Mouse (Mus musculus): ENCODE data around the gene Col19a1. TPM values are rescaled to one million over a fixed set of nuclear protein-coding genes. Genes with fewer than 3 reads are reported as not detected.

Col19a1 gene
- polyA plus RNA-seq, 1 experiment from 2014 or later, result 0.80 TPM

DNA sequence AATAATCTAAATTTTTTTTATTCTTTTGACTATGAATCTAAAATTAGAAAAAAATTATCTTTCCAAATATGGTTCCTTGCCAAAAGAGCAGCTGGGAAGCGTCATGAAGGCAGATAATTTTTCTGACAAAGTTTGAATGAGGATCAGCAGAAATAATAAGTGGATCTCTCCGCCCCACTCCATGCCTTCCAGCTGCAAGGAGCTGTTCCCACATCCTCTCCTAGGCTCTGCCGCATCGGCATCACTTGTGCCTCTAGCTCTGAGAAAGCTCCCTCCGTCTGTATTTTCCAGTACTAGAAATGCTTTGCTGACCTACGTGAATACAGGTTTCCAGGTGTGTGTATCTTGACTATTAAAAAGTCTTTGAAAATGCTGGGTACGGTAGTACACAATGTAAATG, 135.1 kb downstream of the Col19a1 start:
- no peak for ATAC-seq (ENCODE audit: low FRiP score)
- 65% methylated on average over 7 of the region's 7 CpGs for WGBS

DNA sequence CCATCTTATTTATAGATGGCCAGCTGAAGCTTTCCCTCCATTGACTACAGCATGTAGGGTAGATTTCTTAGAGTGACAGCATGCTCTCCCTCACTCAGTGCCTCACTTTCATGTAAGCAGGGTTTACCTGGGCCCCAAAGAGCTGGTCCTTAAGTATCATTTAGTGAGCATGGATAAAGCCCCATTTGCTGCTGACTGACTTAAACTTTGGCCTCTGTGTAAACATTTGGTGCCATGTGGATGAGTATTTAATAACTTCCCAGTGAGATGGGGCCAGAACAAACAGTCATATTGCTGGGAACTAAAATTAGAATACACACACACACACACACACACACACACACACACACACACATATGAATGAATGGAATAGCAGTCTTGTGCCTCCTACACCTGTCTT, 149.8 kb downstream of the Col19a1 start:
- no peak overlapping the region for H3K4me2 ChIP-seq
- H3K4me3 ChIP-seq (replicated peaks), result no peak overlapping the region
- ATAC-seq (ENCODE audit: low FRiP score), result no peak

More for the DNA sequence above, 135.1 kb downstream of the Col19a1 start:
- Histone ChIP-seq H3K9me3 (no peaks in the 10 kb centered on the region), H3K27me3 (no peaks in the 10 kb centered on the region), H3K4me1 (peaks cover 11% of the 10 kb centered on the region), H3K4me2 (no peak overlapping the region), H3K27ac (no peak overlapping the region), H3K9ac (no peak overlapping the region), H3K36me3 (replicated peaks) (no peaks in the 10 kb centered on the region), H3K4me3 (replicated peaks) (no peak overlapping the region)

DNA sequence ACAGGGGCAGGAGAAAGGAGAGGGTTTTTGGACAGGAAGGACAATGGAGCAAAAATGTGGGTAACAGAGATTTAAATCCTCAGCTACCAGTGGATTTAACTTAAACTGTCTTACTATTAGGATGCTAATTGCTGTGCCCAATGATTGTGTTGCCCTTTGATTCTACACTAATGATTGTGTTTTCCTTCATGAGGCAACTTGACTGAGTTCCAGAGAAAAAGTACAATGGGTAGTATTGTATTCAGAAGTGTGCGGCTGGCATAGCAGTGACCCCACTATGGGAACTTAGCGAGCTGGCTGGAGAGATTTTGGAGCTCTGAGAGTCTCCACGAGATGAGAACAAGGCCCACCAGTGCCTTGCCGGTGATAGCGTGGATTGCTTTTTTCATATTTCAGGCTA, 159.0 kb downstream of the Col19a1 start:
- no peak for ATAC-seq (ENCODE audit: low FRiP score)
- no peak overlapping the region for H3K9ac ChIP-seq
- 86% methylated on average over 5 of the region's 5 CpGs for WGBS
- H3K27ac ChIP-seq, result no peak overlapping the region
- H3K4me2 ChIP-seq, result no peak overlapping the region
- no peaks in the 10 kb centered on the region for H3K36me3 ChIP-seq (replicated peaks)
- H3K4me3 ChIP-seq (replicated peaks), result no peak overlapping the region
- no peaks in the 10 kb centered on the region for H3K4me1 ChIP-seq
- no peaks in the 10 kb centered on the region for H3K9me3 ChIP-seq
- no peaks in the 10 kb centered on the region for H3K27me3 ChIP-seq

More for the DNA sequence above, 149.8 kb downstream of the Col19a1 start:
- no peak overlapping the region for H3K9ac ChIP-seq
- H3K27ac ChIP-seq, result no peak overlapping the region
- H3K4me1 ChIP-seq, result no peaks in the 10 kb centered on the region
- no peaks in the 10 kb centered on the region for H3K36me3 ChIP-seq (replicated peaks)
- H3K27me3 ChIP-seq, result no peaks in the 10 kb centered on the region
- no peaks in the 10 kb centered on the region for H3K9me3 ChIP-seq

DNA sequence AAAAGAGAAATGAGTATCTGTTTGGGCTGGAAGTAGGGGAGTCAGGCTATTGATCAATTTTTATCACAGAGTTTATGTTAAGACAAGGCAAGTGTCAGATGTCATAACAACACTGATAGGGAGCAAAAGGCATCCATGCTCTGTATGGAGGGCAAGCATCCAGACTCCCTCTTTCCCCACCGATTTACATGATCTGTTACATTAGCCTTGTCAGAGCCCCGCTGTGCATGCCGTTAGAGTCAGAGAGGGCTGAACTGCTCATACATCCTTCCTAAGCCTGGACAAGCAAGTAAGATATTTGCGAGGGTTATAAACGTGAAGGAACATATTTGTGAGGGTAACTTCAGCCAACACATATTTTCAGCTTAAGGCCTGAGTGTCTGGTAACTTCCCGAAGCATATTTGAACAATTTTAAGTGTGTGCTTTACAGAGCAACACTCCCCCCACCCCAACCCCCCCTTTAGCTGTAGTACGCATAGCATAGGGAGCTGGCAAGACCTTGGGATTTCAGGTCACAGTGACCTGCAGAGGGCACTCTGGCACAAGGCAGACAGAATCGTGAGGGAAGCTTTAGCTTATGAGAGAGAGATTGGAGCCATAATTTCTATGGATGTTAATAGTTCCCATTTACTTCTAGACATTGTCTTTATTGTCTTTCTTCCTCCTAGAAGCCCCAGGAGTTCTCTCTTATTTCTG, 209.0 kb downstream of the Col19a1 start:
- Histone ChIP-seq H3K27me3 (no peaks in the 10 kb centered on the region), H3K9me3 (no peaks in the 10 kb centered on the region), H3K4me3 (replicated peaks) (no peak overlapping the region), H3K4me2 (no peak overlapping the region), H3K36me3 (replicated peaks) (no peaks in the 10 kb centered on the region), H3K27ac (no peak overlapping the region), H3K4me1 (no peaks in the 10 kb centered on the region), H3K9ac (no peak overlapping the region)
- no peak for ATAC-seq (ENCODE audit: low FRiP score)
- 47% methylated on average over 8 of the region's 8 CpGs for WGBS

DNA sequence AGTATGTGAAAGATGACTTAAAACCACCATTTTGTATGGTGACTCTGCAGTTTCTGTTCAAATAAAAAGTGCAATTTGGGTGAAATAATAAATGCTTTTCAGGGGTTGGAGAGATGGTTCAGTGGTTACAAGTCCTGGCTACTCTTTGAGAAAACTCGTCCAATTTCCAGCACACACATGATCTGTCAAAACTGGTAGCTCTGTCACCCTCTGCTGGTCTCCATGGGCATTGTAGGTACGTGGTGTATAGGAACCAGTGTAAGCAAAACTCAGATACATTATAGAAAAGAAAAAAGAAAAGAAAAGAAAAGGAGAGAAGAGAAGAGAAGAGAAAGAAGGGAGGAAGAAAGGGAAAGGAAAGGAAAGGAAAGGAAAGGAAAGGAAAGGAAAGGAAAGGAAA, 212.4 kb downstream of the Col19a1 start:
- no peak overlapping the region for H3K4me2 ChIP-seq
- H3K36me3 ChIP-seq (replicated peaks), result no peaks in the 10 kb centered on the region
- H3K4me1 ChIP-seq, result no peaks in the 10 kb centered on the region
- WGBS, result 18% methylated on average over 2 of the region's 2 CpGs
- no peak overlapping the region for H3K27ac ChIP-seq
- no peak for ATAC-seq (ENCODE audit: low FRiP score)
- H3K27me3 ChIP-seq, result no peaks in the 10 kb centered on the region
- H3K4me3 ChIP-seq (replicated peaks), result no peak overlapping the region
- H3K9ac ChIP-seq, result no peak overlapping the region
- H3K9me3 ChIP-seq, result no peaks in the 10 kb centered on the region

DNA sequence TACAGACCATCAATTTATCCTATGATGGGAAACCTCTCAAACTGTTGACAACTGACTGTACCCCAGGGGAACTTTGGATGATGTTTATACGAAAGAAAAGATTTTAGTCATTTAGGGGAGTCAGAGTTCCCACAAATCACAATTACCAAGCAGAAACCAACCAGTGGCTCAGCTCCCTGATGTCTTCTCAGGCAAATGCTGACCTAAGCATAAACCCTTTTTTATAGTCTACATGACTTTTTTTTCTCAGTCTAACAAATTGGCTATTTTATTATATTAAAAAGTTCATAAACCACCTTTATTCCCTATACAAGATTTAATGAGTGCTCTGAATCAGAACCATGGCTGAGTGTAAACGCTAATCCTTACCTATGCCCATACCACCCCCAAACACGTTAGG, 213.6 kb downstream of the Col19a1 start:
- Histone ChIP-seq H3K4me1 (no peaks in the 10 kb centered on the region), H3K27ac (no peak overlapping the region), H3K27me3 (no peaks in the 10 kb centered on the region), H3K9ac (no peak overlapping the region), H3K4me2 (no peak overlapping the region), H3K36me3 (replicated peaks) (no peaks in the 10 kb centered on the region), H3K9me3 (no peaks in the 10 kb centered on the region), H3K4me3 (replicated peaks) (no peak overlapping the region)
- WGBS, result 85% methylated on average over 3 of the region's 3 CpGs
- ATAC-seq (ENCODE audit: low FRiP score), result no peak

DNA sequence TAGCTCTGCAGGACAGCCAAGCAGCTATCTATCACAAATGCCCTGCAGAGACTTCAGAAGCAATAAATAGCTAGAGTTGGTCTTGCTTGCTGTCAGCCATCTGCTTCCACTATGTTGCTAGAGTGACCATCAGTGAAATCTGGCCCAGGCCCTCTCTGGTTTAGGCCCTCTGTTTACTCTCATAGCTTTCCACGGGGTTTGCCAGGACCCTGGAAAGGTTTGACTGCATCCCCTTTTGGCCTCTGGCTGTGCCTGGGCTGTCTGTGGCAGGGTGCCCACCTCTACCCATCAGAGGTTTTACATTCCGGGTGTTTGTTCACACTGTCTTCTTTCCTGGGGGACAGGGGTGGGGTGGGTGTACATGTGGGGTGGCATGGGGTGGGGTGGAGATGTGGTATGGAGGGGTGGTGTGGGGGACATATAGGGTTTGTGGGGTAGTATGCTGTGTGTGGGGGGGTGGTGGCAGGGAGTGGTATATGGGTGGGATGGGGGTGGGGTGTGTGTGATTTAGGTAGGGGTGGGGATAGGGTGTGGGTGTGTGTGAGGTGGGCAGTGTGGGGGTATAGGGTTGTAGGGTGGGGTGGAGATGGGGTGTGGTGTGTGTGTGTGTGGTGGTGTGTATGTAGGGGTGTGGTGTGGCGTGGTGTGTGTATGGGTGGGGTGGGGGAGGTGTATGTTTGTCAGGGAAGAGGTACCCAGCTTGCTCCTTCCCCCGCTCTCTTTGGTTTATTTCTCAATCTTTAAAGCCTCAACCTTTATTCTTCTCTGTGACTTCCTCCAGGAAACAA, 214.6 kb downstream of the Col19a1 start:
- H3K36me3 ChIP-seq (replicated peaks), result no peaks in the 10 kb centered on the region
- WGBS, result 91% methylated on average over 4 of the region's 4 CpGs
- H3K4me2 ChIP-seq, result no peak overlapping the region
- no peaks in the 10 kb centered on the region for H3K9me3 ChIP-seq
- no peak overlapping the region for H3K4me3 ChIP-seq (replicated peaks)
- H3K27ac ChIP-seq, result no peak overlapping the region
- ATAC-seq (ENCODE audit: low FRiP score), result no peak
- H3K9ac ChIP-seq, result no peak overlapping the region
- H3K27me3 ChIP-seq, result no peaks in the 10 kb centered on the region
- no peaks in the 10 kb centered on the region for H3K4me1 ChIP-seq

DNA sequence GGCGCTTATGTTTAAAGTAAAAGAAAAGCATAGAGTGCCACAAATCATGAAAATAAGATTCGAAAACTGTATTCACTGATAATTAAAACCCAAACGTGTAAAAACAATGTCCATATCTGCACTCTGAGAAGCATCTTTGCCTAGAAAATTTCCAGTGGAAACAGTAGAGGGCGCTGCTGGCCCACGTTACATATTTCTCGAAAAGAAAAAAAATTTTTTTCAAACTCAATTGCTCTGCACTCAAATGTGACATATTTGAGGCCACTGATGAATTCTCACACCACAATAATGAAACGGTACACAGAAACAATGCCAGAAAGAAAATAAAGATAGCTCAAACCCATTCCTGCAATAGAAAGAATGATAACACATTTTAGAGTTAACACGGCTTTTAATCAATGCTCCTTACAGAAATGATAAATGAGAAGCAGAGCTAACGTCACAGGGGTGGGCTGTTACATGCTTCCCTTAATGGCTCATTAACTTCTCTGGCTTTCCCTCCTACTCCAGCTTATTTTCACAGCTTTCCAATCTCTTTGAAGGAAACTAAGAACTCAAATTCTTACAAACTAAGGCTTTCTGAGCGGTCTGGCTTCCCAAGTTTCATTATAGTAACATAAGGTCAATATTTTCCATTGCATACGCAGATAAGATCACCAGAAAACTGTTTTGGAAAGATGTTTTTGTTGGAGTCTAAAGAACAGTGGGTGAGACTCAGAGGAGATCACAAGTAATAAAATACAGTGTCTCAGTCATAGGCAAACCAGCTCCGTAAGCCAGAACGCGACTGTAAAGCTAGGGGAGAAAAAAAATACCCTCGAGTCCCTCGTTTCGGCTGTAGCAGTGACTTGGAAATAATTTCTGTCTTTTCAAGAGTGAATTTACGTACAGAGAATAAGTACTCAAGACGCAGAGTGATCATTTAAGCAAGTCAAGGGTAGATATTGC, 219.4 kb downstream of the Col19a1 start:
- Histone ChIP-seq H3K27me3 (no peaks in the 10 kb centered on the region), H3K4me1 (no peaks in the 10 kb centered on the region), H3K36me3 (replicated peaks) (no peaks in the 10 kb centered on the region), H3K9ac (no peak overlapping the region), H3K27ac (no peak overlapping the region), H3K4me2 (no peak overlapping the region), H3K4me3 (replicated peaks) (no peak overlapping the region), H3K9me3 (no peaks in the 10 kb centered on the region)
- ATAC-seq (ENCODE audit: low FRiP score), result no peak
- 55% methylated on average over 19 of the region's 19 CpGs for WGBS

DNA sequence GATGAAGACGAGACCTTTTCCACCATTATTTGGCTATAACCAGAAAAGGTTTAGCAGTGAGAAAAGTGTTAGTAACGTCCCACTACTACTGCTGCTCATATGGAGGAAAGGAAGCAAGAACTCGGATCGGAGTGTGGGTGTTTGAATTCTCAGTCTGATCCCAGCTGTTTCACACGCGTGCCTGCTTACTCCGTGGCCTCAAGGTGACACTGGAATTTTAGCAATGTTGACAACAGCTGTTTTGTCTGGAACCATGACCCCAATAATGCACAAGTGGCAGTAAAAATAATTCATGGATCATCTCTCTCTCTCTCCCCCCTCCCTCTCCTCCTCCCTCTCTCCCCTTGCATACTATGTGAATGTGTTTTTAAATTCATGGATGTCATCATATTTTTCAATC, 222.5 kb downstream of the Col19a1 start:
- ATAC-seq (ENCODE audit: low FRiP score), result no peak
- Histone ChIP-seq H3K27me3 (no peaks in the 10 kb centered on the region), H3K36me3 (replicated peaks) (no peaks in the 10 kb centered on the region), H3K4me3 (replicated peaks) (no peak overlapping the region), H3K4me2 (no peak overlapping the region), H3K27ac (no peak overlapping the region), H3K4me1 (no peaks in the 10 kb centered on the region), H3K9me3 (no peaks in the 10 kb centered on the region), H3K9ac (no peak overlapping the region)
- 83% methylated on average over 7 of the region's 7 CpGs for WGBS

DNA sequence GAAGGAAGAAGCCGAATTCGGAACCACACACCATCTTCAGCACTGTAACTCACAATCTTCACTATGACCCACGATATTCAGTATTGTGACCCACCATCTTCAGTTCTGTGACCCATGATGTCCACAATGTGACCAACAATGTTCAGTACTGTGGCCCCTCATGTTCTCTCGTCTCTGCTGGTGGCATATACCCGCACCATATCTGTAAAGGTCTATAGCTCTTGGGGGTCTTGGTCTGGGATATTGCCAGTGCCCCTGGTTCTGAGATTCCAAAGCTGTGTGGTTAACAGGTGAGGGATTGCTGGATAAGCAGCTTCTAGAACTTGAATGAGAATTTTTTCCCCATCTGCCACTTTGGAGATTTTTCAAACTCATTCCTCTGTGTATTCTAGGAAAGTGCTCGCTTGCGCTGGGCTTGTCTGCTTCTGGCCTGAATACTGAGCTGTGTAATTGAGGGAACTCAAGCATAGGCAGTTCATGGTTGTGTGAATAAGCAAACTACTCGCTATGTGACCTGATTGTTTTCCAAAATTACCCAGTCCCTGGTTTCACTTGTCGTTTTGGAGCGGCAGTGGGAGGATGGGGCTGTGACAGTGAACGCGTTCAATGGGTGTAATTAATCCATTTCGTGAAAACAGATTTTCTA, 225.2 kb downstream of the Col19a1 start:
- H3K9ac ChIP-seq, result no peak overlapping the region
- WGBS, result 77% methylated on average over 13 of the region's 13 CpGs
- H3K27me3 ChIP-seq, result no peaks in the 10 kb centered on the region
- H3K27ac ChIP-seq, result no peak overlapping the region
- H3K9me3 ChIP-seq, result no peaks in the 10 kb centered on the region
- no peaks in the 10 kb centered on the region for H3K36me3 ChIP-seq (replicated peaks)
- H3K4me1 ChIP-seq, result no peaks in the 10 kb centered on the region
- no peak for ATAC-seq (ENCODE audit: low FRiP score)
- no peak overlapping the region for H3K4me2 ChIP-seq
- no peak overlapping the region for H3K4me3 ChIP-seq (replicated peaks)

DNA sequence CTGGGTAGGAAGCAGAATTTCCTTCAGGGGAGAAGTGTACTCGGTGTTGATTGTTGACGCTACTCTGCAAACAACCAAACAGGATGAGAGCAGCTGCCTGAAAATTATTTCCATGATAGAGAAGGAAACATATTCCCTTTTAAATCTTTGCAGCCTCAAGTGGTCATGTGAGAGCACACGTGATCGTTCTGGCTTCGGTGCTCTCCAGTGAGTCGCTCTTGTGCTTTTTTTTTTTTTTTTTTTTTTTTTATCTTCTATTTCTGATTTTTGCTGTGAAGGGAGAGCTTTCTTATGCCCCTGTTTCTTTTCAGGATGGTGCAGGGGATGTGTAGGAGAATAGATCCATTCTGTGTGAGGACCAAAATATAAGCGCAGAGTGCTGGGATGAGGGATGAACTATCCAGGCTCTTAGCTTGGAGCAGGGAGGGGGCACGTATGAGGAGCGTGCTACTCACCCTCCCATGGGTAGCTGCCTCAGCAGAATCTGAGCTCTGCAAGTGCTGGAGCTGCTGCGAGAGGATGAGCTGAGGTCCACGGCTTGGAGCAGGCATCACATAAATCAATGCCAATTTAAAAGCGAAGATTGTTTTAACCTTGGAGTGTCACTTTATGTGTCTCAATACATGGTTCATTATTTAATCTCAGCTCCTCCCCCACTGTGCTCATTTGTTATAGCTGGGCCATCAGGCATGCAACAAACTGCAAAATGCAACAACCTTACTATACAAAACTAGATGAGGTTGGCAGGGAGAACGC, 237.6 kb downstream of the Col19a1 start:
- H3K4me3 ChIP-seq (replicated peaks), result no peak overlapping the region
- no peaks in the 10 kb centered on the region for H3K9me3 ChIP-seq
- no peaks in the 10 kb centered on the region for H3K4me1 ChIP-seq
- H3K27me3 ChIP-seq, result no peaks in the 10 kb centered on the region
- no peak overlapping the region for H3K9ac ChIP-seq
- 87% methylated on average over 13 of the region's 13 CpGs for WGBS
- H3K4me2 ChIP-seq, result no peak overlapping the region
- H3K36me3 ChIP-seq (replicated peaks), result no peaks in the 10 kb centered on the region
- H3K27ac ChIP-seq, result no peak overlapping the region
- ATAC-seq (ENCODE audit: low FRiP score), result peak; percentile 58
